Mouse (Mus musculus): ENCODE data around the gene Carns1. TPM values are rescaled to one million over a fixed set of nuclear protein-coding genes. Genes with fewer than 3 reads are reported as not detected.

Carns1 gene
- polyA plus RNA-seq, 1 experiment from 2014 or later, result 0.90 TPM

GRCm38 (mm10) chr19:4203604-4204326 is 28.5 kb upstream of the Carns1 start:
- no peak overlapping the region for H3K4me3 ChIP-seq (ENCODE audit: low read depth, low read length)
- peaks cover 12% of the 10 kb centered on the region; the same call in 1 of the 2 replicates for H3K4me1 ChIP-seq (replicated peaks; ENCODE audit: control insufficient read depth, insufficient read depth, low read length)
- H3K9me3 ChIP-seq (ENCODE audit: control insufficient read depth), result no peaks in the 10 kb centered on the region
- no peak overlapping the region for H3K9ac ChIP-seq (ENCODE audit: low read depth, low read length)
- peaks cover 8% of the 10 kb centered on the region; the same call in 1 of the 2 replicates for H3K36me3 ChIP-seq (ENCODE audit: control insufficient read depth, insufficient read depth)
- no peak overlapping the region for H3K4me2 ChIP-seq (replicated peaks; ENCODE audit: low read depth)
- H3K27ac ChIP-seq (ENCODE audit: low read depth, low read length), result no peak overlapping the region
- no peak for TF ChIP-seq CTCF (IDR thresholded peaks at IDR 0.05; ENCODE audit: low read depth)
- 71% methylated on average over 13 of the region's 13 CpGs for WGBS
- ATAC-seq, result no peak
- 0 out of 2 replicates have a peak, but pooled peaks cover 2% of the 10 kb centered on the region for H3K27me3 ChIP-seq (replicated peaks; ENCODE audit: control insufficient read depth, insufficient read depth, low read length)

GRCm38 (mm10) chr19:4203148-4203547 is 27.9 kb upstream of the Carns1 start:
- H3K27ac ChIP-seq (ENCODE audit: low read depth, low read length), result no peak overlapping the region
- no peak overlapping the region for H3K9ac ChIP-seq (ENCODE audit: low read depth, low read length)
- peaks cover 8% of the 10 kb centered on the region; the same call in 1 of the 2 replicates for H3K36me3 ChIP-seq (ENCODE audit: control insufficient read depth, insufficient read depth)
- H3K9me3 ChIP-seq (ENCODE audit: control insufficient read depth), result no peaks in the 10 kb centered on the region
- peaks cover 12% of the 10 kb centered on the region; the same call in 1 of the 2 replicates for H3K4me1 ChIP-seq (replicated peaks; ENCODE audit: control insufficient read depth, insufficient read depth, low read length)
- H3K27me3 ChIP-seq (replicated peaks; ENCODE audit: control insufficient read depth, insufficient read depth, low read length), result 0 out of 2 replicates have a peak, but pooled peaks cover 2% of the 10 kb centered on the region
- peak; percentile 37 for TF ChIP-seq CTCF (IDR thresholded peaks at IDR 0.05; ENCODE audit: low read depth)
- 53% methylated on average over 3 of the region's 3 CpGs for WGBS
- no peak overlapping the region for H3K4me2 ChIP-seq (replicated peaks; ENCODE audit: low read depth)
- ATAC-seq, result no peak
- H3K4me3 ChIP-seq (ENCODE audit: low read depth, low read length), result no peak overlapping the region

GRCm38 (mm10) chr19:4202149-4202548 is 26.9 kb upstream of the Carns1 start:
- Histone ChIP-seq H3K4me3 (ENCODE audit: low read depth, low read length) (peak overlapping the region; percentile 70), H3K4me1 (replicated peaks; ENCODE audit: control insufficient read depth, insufficient read depth, low read length) (peaks cover 12% of the 10 kb centered on the region; the same call in 1 of the 2 replicates), H3K9ac (ENCODE audit: low read depth, low read length) (peak overlapping the region; percentile 74), H3K4me2 (replicated peaks; ENCODE audit: low read depth) (peak overlapping the region; percentile 91), H3K36me3 (ENCODE audit: control insufficient read depth, insufficient read depth) (peaks cover 14% of the 10 kb centered on the region; the same call in 1 of the 2 replicates), H3K27ac (ENCODE audit: low read depth, low read length) (0 out of 2 replicates have a peak overlapping the region, but pooled peaks have one; percentile 0), H3K27me3 (replicated peaks; ENCODE audit: control insufficient read depth, insufficient read depth, low read length) (0 out of 2 replicates have a peak, but pooled peaks cover 2% of the 10 kb centered on the region), H3K9me3 (ENCODE audit: control insufficient read depth) (no peaks in the 10 kb centered on the region)
- WGBS, result 25% methylated on average over 7 of the region's 7 CpGs
- ATAC-seq, result no peak
- no peak for TF ChIP-seq CTCF (IDR thresholded peaks at IDR 0.05; ENCODE audit: low read depth)

- Histone ChIP-seq H3K27me3 (replicated peaks; ENCODE audit: control insufficient read depth, insufficient read depth, low read length) (0 out of 2 replicates have a peak, but pooled peaks cover 2% of the 10 kb centered on the region), H3K36me3 (ENCODE audit: control insufficient read depth, insufficient read depth) (peaks cover 20% of the 10 kb centered on the region), H3K4me1 (replicated peaks; ENCODE audit: control insufficient read depth, insufficient read depth, low read length) (peaks cover 12% of the 10 kb centered on the region), H3K9ac (ENCODE audit: low read depth, low read length) (peak within 1 kb of the TSS; percentile 74), H3K9me3 (ENCODE audit: control insufficient read depth) (no peaks in the 10 kb centered on the region), H3K4me3 (ENCODE audit: low read depth, low read length) (peak within 1 kb of the TSS; percentile 70), H3K4me2 (replicated peaks; ENCODE audit: low read depth) (peak within 1 kb of the TSS; percentile 91), H3K27ac (ENCODE audit: low read depth, low read length) (peak within 1 kb of the TSS; percentile 60)
- under 1% methylated on average over 34 of the region's 34 CpGs for WGBS
- peak; percentile 78 for ATAC-seq
- no peak for TF ChIP-seq CTCF (IDR thresholded peaks at IDR 0.05; ENCODE audit: low read depth)
These were observed 26.1 kb upstream of the Carns1 start, which contains the start of gene Rad9a for GRCm38 (mm10) chr19:4201291-4201909. Gene Rad9a (minus strand): TSS chr19:4201662.

DNA sequence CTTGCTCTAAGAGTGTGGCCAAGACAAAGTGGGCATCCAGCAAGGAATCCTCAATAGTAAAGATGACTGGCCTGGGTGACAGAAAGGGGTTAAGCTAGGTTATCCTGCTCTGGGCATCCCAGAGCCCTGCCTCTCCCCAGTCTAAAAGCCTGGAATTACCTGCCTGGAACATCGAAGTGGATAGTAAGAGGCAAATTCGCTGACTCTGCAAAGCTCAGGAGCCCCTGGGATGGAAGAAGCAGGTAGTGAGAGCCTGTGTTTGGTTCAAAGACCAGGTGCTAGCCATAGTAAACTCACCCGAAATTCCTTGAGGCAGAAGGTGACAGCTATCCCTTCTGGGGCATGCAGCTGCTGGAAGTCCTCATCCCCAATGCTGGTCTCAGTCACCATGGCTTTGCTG is 21.9 kb upstream of the Carns1 start:
- H3K9me3 ChIP-seq (ENCODE audit: control insufficient read depth), result no peaks in the 10 kb centered on the region
- H3K4me1 ChIP-seq (replicated peaks; ENCODE audit: control insufficient read depth, insufficient read depth, low read length), result peaks cover 18% of the 10 kb centered on the region
- ATAC-seq, result no peak
- H3K27me3 ChIP-seq (replicated peaks; ENCODE audit: control insufficient read depth, insufficient read depth, low read length), result no peaks in the 10 kb centered on the region
- H3K36me3 ChIP-seq (ENCODE audit: control insufficient read depth, insufficient read depth), result peaks cover 46% of the 10 kb centered on the region
- no peak overlapping the region for H3K4me2 ChIP-seq (replicated peaks; ENCODE audit: low read depth)
- no peak overlapping the region for H3K27ac ChIP-seq (ENCODE audit: low read depth, low read length)
- 64% methylated on average over 3 of the region's 3 CpGs for WGBS
- TF ChIP-seq CTCF (IDR thresholded peaks at IDR 0.05; ENCODE audit: low read depth), result no peak
- no peak overlapping the region for H3K4me3 ChIP-seq (ENCODE audit: low read depth, low read length)
- no peak overlapping the region for H3K9ac ChIP-seq (ENCODE audit: low read depth, low read length)

- H3K27ac ChIP-seq (ENCODE audit: low read depth, low read length), result peak overlapping the region; percentile 36; the same call in 1 of the 2 replicates
- peaks cover 46% of the 10 kb centered on the region for H3K36me3 ChIP-seq (ENCODE audit: control insufficient read depth, insufficient read depth)
- H3K4me3 ChIP-seq (ENCODE audit: low read depth, low read length), result no peak overlapping the region
- no peak overlapping the region for H3K4me2 ChIP-seq (replicated peaks; ENCODE audit: low read depth)
- H3K9me3 ChIP-seq (ENCODE audit: control insufficient read depth), result no peaks in the 10 kb centered on the region
- H3K9ac ChIP-seq (ENCODE audit: low read depth, low read length), result no peak overlapping the region
- 11% methylated on average over 5 of the region's 5 CpGs for WGBS
- H3K4me1 ChIP-seq (replicated peaks; ENCODE audit: control insufficient read depth, insufficient read depth, low read length), result peaks cover 14% of the 10 kb centered on the region
- no peak for TF ChIP-seq CTCF (IDR thresholded peaks at IDR 0.05; ENCODE audit: low read depth)
- no peak for ATAC-seq
- no peaks in the 10 kb centered on the region for H3K27me3 ChIP-seq (replicated peaks; ENCODE audit: control insufficient read depth, insufficient read depth, low read length)
These were observed 21.3 kb upstream of the Carns1 start for GRCm38 (mm10) chr19:4196548-4196947.

Measured in intestine, postnatal 0 days (tissue).